Mouse (Mus musculus) midbrain, embryonic 15.5 days (tissue): ENCODE data around the gene Extl1. TPM values are rescaled to one million over a fixed set of nuclear protein-coding genes. Genes with fewer than 3 reads are reported as not detected.
A peak's percentile ranks its signal among the peaks of the same experiment; 100 is the strongest.

ENCODE experiments used
- ATAC-seq: fragments of 200-750 bp; cut with Nextera tagmentation; replicated peaks from 2 replicates; pipeline ENCODE4 v1.8.0; 2017; ENCODE audit warnings: moderate TSS enrichment
- H3K27ac ChIP-seq: fragments of 300-500 bp; sonication (generic); 2 replicates; pipeline ENCODE4 v1.5.1; 2015; ENCODE audit warnings: mild to moderate bottlenecking, inconsistent platforms
- H3K27me3 ChIP-seq: fragments of 300-500 bp; sonication (generic); replicated peaks from 2 replicates; pipeline ENCODE4 v1.6.1; 2015; ENCODE audit warnings: inconsistent platforms
- H3K36me3 ChIP-seq: fragments of 300-500 bp; sonication (generic); replicated peaks from 2 replicates; pipeline ENCODE4 v1.6.1; 2015; ENCODE audit warnings: inconsistent platforms
- H3K4me1 ChIP-seq: fragments of 300-500 bp; sonication (generic); 2 replicates; pipeline ENCODE4 v1.6.1; 2015; ENCODE audit warnings: inconsistent platforms
- H3K4me2 ChIP-seq: fragments of 300-500 bp; sonication (generic); 2 replicates; pipeline ENCODE4 v1.6.1; 2015; ENCODE audit warnings: inconsistent platforms, mild to moderate bottlenecking, moderate library complexity
- H3K4me3 ChIP-seq: fragments of 300-500 bp; sonication (generic); 2 replicates; pipeline ENCODE4 v1.5.1; 2015; ENCODE audit warnings: mild to moderate bottlenecking, inconsistent platforms
- H3K9ac ChIP-seq: fragments of 300-500 bp; sonication (generic); 2 replicates; pipeline ENCODE4 v1.6.1; 2015; ENCODE audit warnings: mild to moderate bottlenecking, inconsistent platforms
- H3K9me3 ChIP-seq: fragments of 300-500 bp; sonication (generic); 2 replicates; pipeline ENCODE4 v1.6.1; 2016; ENCODE audit warnings: inconsistent platforms
- WGBS: fragments of 180-500 bp; shearing (Covaris S2); methylation state at CpG from one replicate; pipeline ENCODE4 v1.1.7; 2015; ENCODE audit warnings: mixed read lengths; 5-methylcytosine and 5-hydroxymethylcytosine counted together
- polyA plus RNA-seq: library from polyadenylated mRNA; unstranded; fragments of >200 nt; fragmentation: Nextera tagmentation; extraction: Ambion mirVana; gene quantifications from 2 replicates; pipeline ENCODE4 v1.2.1, GENCODE M21; 2015

The Extl1 gene
- polyA plus RNA-seq, 1 experiment from 2014 or later: 0.62 TPM

- H3K4me1 ChIP-seq: peaks cover 44% of the 10 kb centered on the region
- 68% methylated on average over 16 of the region's 16 CpGs for WGBS
- H3K36me3 ChIP-seq: no peaks in the 10 kb centered on the region
- H3K4me3 ChIP-seq: peak overlapping the region; percentile 41; the same call in 1 of the 2 replicates
- H3K27me3 ChIP-seq: no peaks in the 10 kb centered on the region
- peak; percentile 38 for ATAC-seq
- H3K9ac ChIP-seq: no peak overlapping the region; the same call in 1 of the 2 replicates
- peak overlapping the region; percentile 78 for H3K4me2 ChIP-seq
- peak overlapping the region; percentile 88 for H3K27ac ChIP-seq
- H3K9me3 ChIP-seq: no peaks in the 10 kb centered on the region
These were observed 18.4 kb upstream of the Extl1 start for GRCm38 (mm10) chr4:134401856-134402570.

DNA sequence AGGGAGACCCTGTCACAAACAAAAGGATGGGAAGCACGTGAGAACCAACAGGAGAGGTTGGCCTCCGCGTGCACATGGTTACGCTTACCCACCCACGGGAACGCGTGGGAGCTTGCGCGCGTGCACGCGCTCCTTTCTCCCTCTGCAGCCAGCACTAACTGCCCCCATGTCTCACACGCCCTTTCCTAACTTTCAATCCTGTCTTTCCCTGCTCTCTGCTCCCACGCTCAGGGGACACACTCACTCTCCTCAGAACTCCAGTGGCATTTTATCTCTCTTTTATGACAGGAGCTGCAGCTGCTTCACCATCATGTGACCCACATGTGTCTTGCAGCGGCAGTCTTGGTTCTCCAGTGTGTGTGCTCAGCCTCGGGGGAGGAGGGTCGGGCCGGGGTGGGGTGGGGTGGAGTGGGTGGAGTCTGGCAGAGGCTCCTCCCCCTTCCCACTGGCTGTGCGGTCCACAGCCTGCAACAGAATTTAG lies 17.6 kb upstream of the Extl1 start:
- H3K4me1 ChIP-seq: peaks cover 48% of the 10 kb centered on the region
- peak overlapping the region; percentile 41 for H3K4me3 ChIP-seq
- no peaks in the 10 kb centered on the region for H3K27me3 ChIP-seq
- peak; percentile 85 for ATAC-seq
- 7% methylated on average over 19 of the region's 19 CpGs for WGBS
- H3K9ac ChIP-seq: peak overlapping the region; percentile 60
- no peaks in the 10 kb centered on the region for H3K9me3 ChIP-seq
- no peaks in the 10 kb centered on the region for H3K36me3 ChIP-seq
- peak overlapping the region; percentile 88 for H3K27ac ChIP-seq
- peak overlapping the region; percentile 78 for H3K4me2 ChIP-seq

DNA sequence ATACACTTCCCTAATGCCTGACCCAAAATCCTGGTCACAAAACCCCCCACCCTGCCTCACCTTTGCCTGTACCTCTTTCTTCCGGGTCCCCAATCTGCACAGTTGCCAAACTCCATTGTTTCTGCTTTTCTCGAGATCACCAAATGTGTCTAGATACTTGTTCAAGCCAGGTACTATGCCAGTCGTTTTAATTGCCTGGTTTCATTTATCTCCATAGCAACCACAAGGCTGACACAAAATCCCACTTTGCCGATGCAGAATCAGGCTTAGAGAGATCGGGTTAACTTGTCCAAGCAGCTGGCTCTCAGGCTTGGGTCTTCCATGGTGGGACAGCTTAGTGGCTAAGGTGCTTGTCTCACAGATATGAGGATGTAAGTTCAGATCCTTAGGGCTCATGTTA lies 16.6 kb upstream of the Extl1 start:
- H3K4me3 ChIP-seq: peak overlapping the region; percentile 41
- 21% methylated on average over 5 of the region's 5 CpGs for WGBS
- H3K9ac ChIP-seq: no peak overlapping the region
- H3K27ac ChIP-seq: peak overlapping the region; percentile 88
- H3K27me3 ChIP-seq: no peaks in the 10 kb centered on the region
- H3K4me2 ChIP-seq: peak overlapping the region; percentile 78
- H3K9me3 ChIP-seq: no peaks in the 10 kb centered on the region
- peaks cover 51% of the 10 kb centered on the region for H3K4me1 ChIP-seq
- no peaks in the 10 kb centered on the region for H3K36me3 ChIP-seq
- no peak for ATAC-seq

- Histone ChIP-seq H3K27ac (no peak overlapping the region), H3K9me3 (no peaks in the 10 kb centered on the region), H3K36me3 (no peaks in the 10 kb centered on the region), H3K9ac (no peak overlapping the region), H3K27me3 (no peaks in the 10 kb centered on the region), H3K4me2 (no peak overlapping the region), H3K4me1 (peaks cover 42% of the 10 kb centered on the region), H3K4me3 (no peak overlapping the region)
- no peak for ATAC-seq
- WGBS: 92% methylated on average over 9 of the region's 9 CpGs
These were observed 14.1 kb upstream of the Extl1 start for GRCm38 (mm10) chr4:134397732-134398131.

GRCm38 (mm10) chr4:134397121-134397520 lies 13.5 kb upstream of the Extl1 start:
- H3K4me1 ChIP-seq: peaks cover 45% of the 10 kb centered on the region
- WGBS: 23% methylated on average over 7 of the region's 7 CpGs
- H3K4me2 ChIP-seq: peak overlapping the region; percentile 90
- 0 out of 2 replicates have a peak overlapping the region, but pooled peaks have one; percentile 3 for H3K4me3 ChIP-seq
- no peaks in the 10 kb centered on the region for H3K9me3 ChIP-seq
- peak overlapping the region; percentile 19; the same call in 1 of the 2 replicates for H3K27ac ChIP-seq
- H3K27me3 ChIP-seq: no peaks in the 10 kb centered on the region
- no peak overlapping the region for H3K9ac ChIP-seq
- H3K36me3 ChIP-seq: no peaks in the 10 kb centered on the region
- no peak for ATAC-seq

DNA sequence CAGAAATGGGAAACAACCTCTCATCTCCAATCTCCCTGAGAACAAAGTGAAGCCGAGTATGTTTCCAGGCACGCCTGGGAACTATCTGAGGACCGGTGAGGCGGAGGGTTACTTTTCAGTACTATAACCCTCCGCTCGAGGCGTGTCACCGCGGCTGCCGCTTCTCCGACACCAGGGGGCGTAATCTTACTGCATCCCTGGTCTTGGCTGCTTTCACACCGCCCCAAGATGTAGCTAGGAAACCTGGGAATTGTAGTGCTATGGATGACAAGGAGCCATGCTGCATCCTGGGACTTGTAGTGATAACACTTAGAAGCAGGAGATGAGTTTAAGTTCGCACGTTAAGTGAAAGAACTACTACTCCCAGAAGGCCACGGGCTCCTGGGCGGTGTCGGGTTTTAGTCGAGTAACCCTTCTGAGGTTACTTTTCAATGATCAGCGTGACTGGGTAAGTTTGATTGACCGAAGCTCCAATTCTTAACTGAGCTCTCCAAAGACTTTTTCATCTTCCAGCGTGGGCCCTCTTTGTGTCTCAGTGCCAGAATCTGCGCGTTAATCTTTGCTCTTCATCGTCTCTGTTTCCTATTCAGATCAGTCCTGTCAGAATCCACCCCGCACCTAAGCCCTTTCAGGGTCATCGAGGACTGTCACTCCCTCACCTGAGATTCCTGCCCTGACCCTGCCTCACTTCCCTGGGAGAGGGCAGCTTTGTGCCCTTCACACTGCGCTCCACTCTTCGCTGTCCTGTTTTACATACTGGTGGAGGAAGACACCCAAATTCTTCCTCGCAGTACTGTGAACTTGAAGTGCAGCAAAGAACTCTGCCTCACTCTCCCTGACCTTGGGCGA lies 12.6 kb upstream of the Extl1 start, which contains the start of gene Pafah2:
TSS of gene Pafah2 (plus strand) at position 344 of the 849 bp plus-strand sequence.
- H3K36me3 ChIP-seq: no peaks in the 10 kb centered on the region
- H3K9ac ChIP-seq: peak within 1 kb of the TSS; percentile 58
- H3K27ac ChIP-seq: peak within 1 kb of the TSS; percentile 89
- H3K27me3 ChIP-seq: no peaks in the 10 kb centered on the region
- under 1% methylated on average over 31 of the region's 31 CpGs for WGBS
- no peaks in the 10 kb centered on the region for H3K9me3 ChIP-seq
- ATAC-seq: peak; percentile 97
- peaks cover 36% of the 10 kb centered on the region for H3K4me1 ChIP-seq
- peak within 1 kb of the TSS; percentile 90 for H3K4me2 ChIP-seq
- H3K4me3 ChIP-seq: peak within 1 kb of the TSS; percentile 51

- WGBS: 91% methylated on average over 7 of the region's 7 CpGs
- Histone ChIP-seq H3K4me1 (peaks cover 26% of the 10 kb centered on the region), H3K27me3 (no peaks in the 10 kb centered on the region), H3K4me3 (no peak overlapping the region), H3K27ac (peak overlapping the region; percentile 89), H3K36me3 (no peaks in the 10 kb centered on the region), H3K9ac (no peak overlapping the region), H3K4me2 (peak overlapping the region; percentile 63; the same call in 1 of the 2 replicates), H3K9me3 (no peaks in the 10 kb centered on the region)
- ATAC-seq: no peak
These were observed 11.5 kb upstream of the Extl1 start for GRCm38 (mm10) chr4:134395142-134395541.

- 0 out of 2 replicates have a peak overlapping the region, but pooled peaks have one; percentile 34 for H3K27ac ChIP-seq
- no peak overlapping the region for H3K4me3 ChIP-seq
- H3K4me2 ChIP-seq: no peak overlapping the region
- H3K4me1 ChIP-seq: peaks cover 20% of the 10 kb centered on the region
- H3K9ac ChIP-seq: no peak overlapping the region
- WGBS: 15% methylated on average over 12 of the region's 12 CpGs
- ATAC-seq: no peak
- H3K9me3 ChIP-seq: no peaks in the 10 kb centered on the region
- H3K27me3 ChIP-seq: no peaks in the 10 kb centered on the region
- H3K36me3 ChIP-seq: no peaks in the 10 kb centered on the region
These were observed 9.4 kb upstream of the Extl1 start for GRCm38 (mm10) chr4:134393026-134393425.

DNA sequence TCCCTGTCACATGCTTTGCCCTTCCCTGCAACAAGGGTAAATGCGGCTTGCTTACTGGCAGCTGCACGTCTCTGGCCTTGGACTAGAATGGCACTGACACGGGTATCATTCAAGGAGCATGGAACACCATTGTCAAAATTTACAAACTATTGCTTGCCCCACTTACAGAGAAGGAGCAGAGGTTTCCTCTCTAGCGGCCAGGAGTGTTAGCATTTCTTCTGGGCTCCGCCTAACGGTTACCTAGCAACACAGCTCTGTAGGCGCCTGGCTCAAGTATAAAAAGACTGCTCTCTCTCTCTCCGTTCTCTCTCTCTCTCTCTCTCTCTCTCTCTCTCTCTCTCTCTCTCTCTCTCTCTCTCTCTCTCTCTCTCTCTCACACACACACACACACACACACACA lies 8.9 kb upstream of the Extl1 start:
- Histone ChIP-seq H3K9me3 (no peaks in the 10 kb centered on the region), H3K27ac (peak overlapping the region; percentile 48; the same call in 1 of the 2 replicates), H3K36me3 (no peaks in the 10 kb centered on the region), H3K9ac (no peak overlapping the region), H3K4me1 (peaks cover 20% of the 10 kb centered on the region), H3K27me3 (no peaks in the 10 kb centered on the region), H3K4me3 (no peak overlapping the region), H3K4me2 (no peak overlapping the region)
- 11% methylated on average over 8 of the region's 8 CpGs for WGBS
- ATAC-seq: no peak

- no peak for ATAC-seq
- Histone ChIP-seq H3K9ac (no peak overlapping the region), H3K27ac (no peak overlapping the region), H3K4me1 (peaks cover 13% of the 10 kb centered on the region), H3K4me3 (no peak overlapping the region), H3K4me2 (no peak overlapping the region), H3K27me3 (no peaks in the 10 kb centered on the region), H3K36me3 (no peaks in the 10 kb centered on the region), H3K9me3 (no peaks in the 10 kb centered on the region)
- WGBS: 100% methylated on average over 1 of the region's 1 CpGs
These were observed 8.0 kb upstream of the Extl1 start for GRCm38 (mm10) chr4:134391636-134392035.

GRCm38 (mm10) chr4:134388397-134388796 lies 4.7 kb upstream of the Extl1 start:
- ATAC-seq: no peak
- 14% methylated on average over 5 of the region's 5 CpGs for WGBS
- Histone ChIP-seq H3K4me3 (no peak overlapping the region), H3K9ac (no peak overlapping the region), H3K4me1 (peaks cover 8% of the 10 kb centered on the region; the same call in 1 of the 2 replicates), H3K9me3 (no peaks in the 10 kb centered on the region), H3K27ac (no peak overlapping the region), H3K4me2 (no peak overlapping the region), H3K27me3 (no peaks in the 10 kb centered on the region), H3K36me3 (no peaks in the 10 kb centered on the region)

GRCm38 (mm10) chr4:134387268-134387667 lies 3.6 kb upstream of the Extl1 start:
- no peak overlapping the region for H3K27ac ChIP-seq
- H3K9me3 ChIP-seq: no peaks in the 10 kb centered on the region
- 80% methylated on average over 6 of the region's 6 CpGs for WGBS
- H3K36me3 ChIP-seq: no peaks in the 10 kb centered on the region
- no peak overlapping the region for H3K4me3 ChIP-seq
- peaks cover under 1% of the 10 kb centered on the region; the same call in 1 of the 2 replicates for H3K4me1 ChIP-seq
- H3K9ac ChIP-seq: no peak overlapping the region
- ATAC-seq: no peak
- no peak overlapping the region for H3K4me2 ChIP-seq
- H3K27me3 ChIP-seq: no peaks in the 10 kb centered on the region
